Mouse (Mus musculus) ES-Bruce4 (cell line): ENCODE results near the gene Lrrc49. TPM values are rescaled to one million over a fixed set of nuclear protein-coding genes. Genes with fewer than 3 reads are reported as not detected.

Source experiments
- H3K27ac ChIP-seq: 2 replicates; pipeline ENCODE4 v1.5.1; 2012; ENCODE audit warnings: low read length, inconsistent platforms; ENCODE audit not compliant: insufficient read depth
- H3K27me3 ChIP-seq: 2 replicates; pipeline ENCODE4 v1.6.1; 2012; ENCODE audit warnings: mild to moderate bottlenecking, low read length, inconsistent platforms; ENCODE audit not compliant: control insufficient read depth, poor library complexity, insufficient read depth, severe bottlenecking
- H3K36me3 ChIP-seq: 2 replicates; pipeline ENCODE4 v1.6.1; 2012; ENCODE audit warnings: inconsistent platforms, mild to moderate bottlenecking, low read length, moderate library complexity; ENCODE audit not compliant: control insufficient read depth, poor library complexity, insufficient read depth, severe bottlenecking
- H3K4me1 ChIP-seq: one replicate; pipeline ENCODE4 v1.8.1; 2011; ENCODE audit warnings: low read length; ENCODE audit not compliant: control insufficient read depth, insufficient read depth
- H3K4me3 ChIP-seq: 2 replicates; pipeline ENCODE4 v1.5.1; 2011; ENCODE audit warnings: low read depth, mild to moderate bottlenecking, low read length
- H3K9ac ChIP-seq: 2 replicates; pipeline ENCODE4 v1.6.1; 2012; ENCODE audit warnings: low read depth, mild to moderate bottlenecking, inconsistent platforms; ENCODE audit not compliant: poor library complexity, severe bottlenecking
- H3K9me3 ChIP-seq: replicated peaks from 2 replicates; pipeline ENCODE4 v1.6.1; 2012; ENCODE audit warnings: mild to moderate bottlenecking, low read length, inconsistent platforms; ENCODE audit not compliant: control insufficient read depth, poor library complexity, insufficient read depth, severe bottlenecking
- CTCF ChIP-seq: IDR thresholded peaks from one replicate; pipeline ENCODE4 v1.8.1; 2011; ENCODE audit warnings: low read depth, low read length
- EP300 ChIP-seq: IDR thresholded peaks from 2 replicates; pipeline ENCODE4 v1.6.1; 2011; ENCODE audit warnings: low read depth, low read length; ENCODE audit not compliant: insufficient read depth
- POLR2A ChIP-seq: IDR thresholded peaks from one replicate; pipeline ENCODE4 v1.8.1; 2011; ENCODE audit warnings: low read length; ENCODE audit not compliant: insufficient read depth
- polyA plus RNA-seq: library from polyadenylated mRNA; stranded (reverse); fragments of >200 nt; gene quantifications from 2 replicates; pipeline ENCODE4 v1.2.4, GENCODE M21; 2011; ENCODE audit warnings: low read depth; ENCODE audit not compliant: missing spikeins, insufficient read depth, insufficient read length

The Lrrc49 gene
- polyA plus RNA-seq, 1 experiment, result 5.7 TPM

GRCm38 (mm10) chr9:60653137-60653536 lies 34.8 kb downstream of the Lrrc49 start:
- TF ChIP-seq POLR2A, result no peak
- no peak for TF ChIP-seq EP300
- no peak for TF ChIP-seq CTCF
- Histone ChIP-seq H3K9ac (no peak overlapping the region), H3K27me3 (no peaks in the 10 kb centered on the region), H3K9me3 (no peaks in the 10 kb centered on the region), H3K27ac (no peak overlapping the region), H3K36me3 (no peaks in the 10 kb centered on the region), H3K4me3 (no peak overlapping the region), H3K4me1 (no peaks in the 10 kb centered on the region)

GRCm38 (mm10) chr9:60650277-60650676 lies 37.7 kb downstream of the Lrrc49 start:
- no peaks in the 10 kb centered on the region for H3K36me3 ChIP-seq
- H3K9me3 ChIP-seq, result no peaks in the 10 kb centered on the region

GRCm38 (mm10) chr9:60648981-60649975 lies 38.7 kb downstream of the Lrrc49 start:
- no peaks in the 10 kb centered on the region for H3K9me3 ChIP-seq
- no peak overlapping the region for H3K9ac ChIP-seq
- no peak overlapping the region for H3K27ac ChIP-seq
- no peaks in the 10 kb centered on the region for H3K36me3 ChIP-seq
- no peaks in the 10 kb centered on the region for H3K4me1 ChIP-seq
- TF ChIP-seq EP300 (no peak), POLR2A (no peak), CTCF (no peak)
- no peak overlapping the region for H3K4me3 ChIP-seq
- H3K27me3 ChIP-seq, result no peaks in the 10 kb centered on the region

More at GRCm38 (mm10) chr9:60650277-60650676, 37.7 kb downstream of the Lrrc49 start:
- TF ChIP-seq EP300 (no peak), POLR2A (no peak), CTCF (no peak)
- H3K4me3 ChIP-seq, result no peak overlapping the region
- no peak overlapping the region for H3K9ac ChIP-seq
- H3K27ac ChIP-seq, result no peak overlapping the region
- H3K4me1 ChIP-seq, result no peaks in the 10 kb centered on the region
- no peaks in the 10 kb centered on the region for H3K27me3 ChIP-seq

GRCm38 (mm10) chr9:60633601-60634000 lies 54.4 kb downstream of the Lrrc49 start:
- Histone ChIP-seq H3K4me3 (no peak overlapping the region), H3K9me3 (no peaks in the 10 kb centered on the region; the same call in 1 of the 2 replicates), H3K36me3 (no peaks in the 10 kb centered on the region), H3K27me3 (no peaks in the 10 kb centered on the region), H3K27ac (no peak overlapping the region), H3K4me1 (no peaks in the 10 kb centered on the region), H3K9ac (no peak overlapping the region)
- no peak for TF ChIP-seq EP300
- TF ChIP-seq POLR2A, result no peak
- no peak for TF ChIP-seq CTCF

GRCm38 (mm10) chr9:60626311-60626791 lies 61.6 kb downstream of the Lrrc49 start:
- Histone ChIP-seq H3K9me3 (no peaks in the 10 kb centered on the region), H3K27ac (no peak overlapping the region), H3K27me3 (no peaks in the 10 kb centered on the region), H3K36me3 (no peaks in the 10 kb centered on the region), H3K9ac (no peak overlapping the region), H3K4me1 (no peaks in the 10 kb centered on the region), H3K4me3 (no peak overlapping the region)
- no peak for TF ChIP-seq POLR2A
- no peak for TF ChIP-seq EP300
- TF ChIP-seq CTCF, result no peak

- Histone ChIP-seq H3K4me1 (no peaks in the 10 kb centered on the region), H3K36me3 (no peaks in the 10 kb centered on the region), H3K27ac (no peak overlapping the region), H3K4me3 (no peak overlapping the region), H3K9me3 (no peaks in the 10 kb centered on the region), H3K9ac (no peak overlapping the region), H3K27me3 (no peaks in the 10 kb centered on the region)
- TF ChIP-seq CTCF (no peak), EP300 (no peak), POLR2A (no peak)
Measured at GRCm38 (mm10) chr9:60625895-60626294, 62.1 kb downstream of the Lrrc49 start.
